Mouse (Mus musculus): ENCODE measurements around the gene Tradd. TPM values are rescaled to one million over a fixed set of nuclear protein-coding genes. Genes with fewer than 3 reads are reported as not detected.

The Tradd gene
- total and polyA plus RNA-seq, 3 experiments = 3.9 to 4.9 (median 4.6) TPM

GRCm38 (mm10) chr8:105266775-105267174 lies 2.4 kb upstream of the Tradd start:
- Histone ChIP-seq H3K27ac (no peak overlapping the region), H3K4me1 (ENCODE audit: control insufficient read depth, insufficient read depth, low read length) (peaks cover 3% of the 10 kb centered on the region), H3K36me3 (ENCODE audit: control insufficient read depth, insufficient read depth, low read length) (no peaks in the 10 kb centered on the region), H3K9ac (ENCODE audit: low read depth, low read length) (no peak overlapping the region), H3K27me3 (ENCODE audit: control insufficient read depth, insufficient read depth, low read length) (no peaks in the 10 kb centered on the region), H3K79me2 (replicated peaks; ENCODE audit: control insufficient read depth, insufficient read depth, low read length) (no peaks in the 10 kb centered on the region), H3K4me3 (no peak overlapping the region)
- no peak for TF ChIP-seq CTCF (IDR thresholded peaks at IDR 0.05)
- no peak for TF ChIP-seq EP300 (IDR thresholded peaks at IDR 0.05; ENCODE audit: insufficient read depth, low read depth, low read length)
- TF ChIP-seq POLR2A (IDR thresholded peaks at IDR 0.05; ENCODE audit: insufficient read depth, low read depth, low read length) = no peak
- DNase-seq = peak; percentile 16 to 34
- intact Hi-C loops (cut with DNase I) = loop anchor here (10.0 kb wide), 1 partner anchor 612 kb away; no protein-coding TSS in a partner anchor
- 78% methylated on average over 13 of the region's 13 CpGs for WGBS

GRCm38 (mm10) chr8:105265128-105265527 lies 719 bp upstream of the Tradd start:
- H3K9ac ChIP-seq (ENCODE audit: low read depth, low read length) = 0 out of 2 replicates have a peak overlapping the region, but pooled peaks have one; percentile 4
- intact Hi-C loops (cut with DNase I) = loop anchor here (10.0 kb wide), 1 partner anchor 610 kb away; no protein-coding TSS in a partner anchor
- H3K27me3 ChIP-seq (ENCODE audit: control insufficient read depth, insufficient read depth, low read length) = no peaks in the 10 kb centered on the region
- TF ChIP-seq POLR2A (IDR thresholded peaks at IDR 0.05; ENCODE audit: insufficient read depth, low read depth, low read length) (no peak; the same call in 1 of the 2 replicates), CTCF (IDR thresholded peaks at IDR 0.05) (no peak)
- no peaks in the 10 kb centered on the region for H3K36me3 ChIP-seq (ENCODE audit: control insufficient read depth, insufficient read depth, low read length)
- H3K79me2 ChIP-seq (replicated peaks; ENCODE audit: control insufficient read depth, insufficient read depth, low read length) = no peaks in the 10 kb centered on the region
- peaks cover 3% of the 10 kb centered on the region for H3K4me1 ChIP-seq (ENCODE audit: control insufficient read depth, insufficient read depth, low read length)
- 12% methylated on average over 10 of the region's 10 CpGs for WGBS
- peak; percentile 43 to 49 for DNase-seq
- H3K27ac ChIP-seq = peak overlapping the region; percentile 47; the same call in 1 of the 2 replicates
- peak overlapping the region; percentile 51 for H3K4me3 ChIP-seq

GRCm38 (mm10) chr8:105263244-105263912 lies 1.0 kb downstream of the Tradd start:
- no peaks in the 10 kb centered on the region for H3K27me3 ChIP-seq (ENCODE audit: control insufficient read depth, insufficient read depth, low read length)
- peaks cover 4% of the 10 kb centered on the region; the same call in 1 of the 2 replicates for H3K4me1 ChIP-seq (ENCODE audit: control insufficient read depth, insufficient read depth, low read length)
- no peak overlapping the region for H3K27ac ChIP-seq
- no peak overlapping the region for H3K4me3 ChIP-seq
- no peaks in the 10 kb centered on the region for H3K79me2 ChIP-seq (replicated peaks; ENCODE audit: control insufficient read depth, insufficient read depth, low read length)
- intact Hi-C loops (cut with DNase I) = loop anchor here (10.0 kb wide), 1 partner anchor 609 kb away; no protein-coding TSS in a partner anchor
- TF ChIP-seq EP300 (IDR thresholded peaks at IDR 0.05; ENCODE audit: insufficient read depth, low read depth, low read length) (no peak), POLR2A (IDR thresholded peaks at IDR 0.05; ENCODE audit: insufficient read depth, low read depth, low read length) (no peak), CTCF (IDR thresholded peaks at IDR 0.05) (no peak)
- H3K36me3 ChIP-seq (ENCODE audit: control insufficient read depth, insufficient read depth, low read length) = no peaks in the 10 kb centered on the region
- 45% methylated on average over 16 of the region's 16 CpGs for WGBS
- no peak overlapping the region for H3K9ac ChIP-seq (ENCODE audit: low read depth, low read length)
- no peak for DNase-seq

GRCm38 (mm10) chr8:105261326-105261980 lies 3.0 kb downstream of the Tradd start:
- WGBS = 87% methylated on average over 12 of the region's 12 CpGs
- Histone ChIP-seq H3K79me2 (replicated peaks; ENCODE audit: control insufficient read depth, insufficient read depth, low read length) (no peaks in the 10 kb centered on the region), H3K4me3 (no peak overlapping the region), H3K4me1 (ENCODE audit: control insufficient read depth, insufficient read depth, low read length) (peaks cover 4% of the 10 kb centered on the region; the same call in 1 of the 2 replicates), H3K36me3 (ENCODE audit: control insufficient read depth, insufficient read depth, low read length) (no peaks in the 10 kb centered on the region), H3K9ac (ENCODE audit: low read depth, low read length) (no peak overlapping the region), H3K27ac (no peak overlapping the region), H3K27me3 (ENCODE audit: control insufficient read depth, insufficient read depth, low read length) (no peaks in the 10 kb centered on the region)
- DNase-seq = no peak
- no peak for TF ChIP-seq POLR2A (IDR thresholded peaks at IDR 0.05; ENCODE audit: insufficient read depth, low read depth, low read length)
- TF ChIP-seq EP300 (IDR thresholded peaks at IDR 0.05; ENCODE audit: insufficient read depth, low read depth, low read length) = no peak
- TF ChIP-seq CTCF (IDR thresholded peaks at IDR 0.05) = no peak
- intact Hi-C loops (cut with DNase I) = loop anchor here (10.0 kb wide), 1 partner anchor 607 kb away; no protein-coding TSS in a partner anchor

GRCm38 (mm10) chr8:105260371-105261099 lies 3.9 kb downstream of the Tradd start:
- DNase-seq = no peak
- H3K4me1 ChIP-seq (ENCODE audit: control insufficient read depth, insufficient read depth, low read length) = peaks cover 4% of the 10 kb centered on the region; the same call in 1 of the 2 replicates
- H3K9ac ChIP-seq (ENCODE audit: low read depth, low read length) = no peak overlapping the region
- 88% methylated on average over 7 of the region's 7 CpGs for WGBS
- no peak overlapping the region for H3K4me3 ChIP-seq
- intact Hi-C loops (cut with DNase I) = loop anchor here (10.0 kb wide), 1 partner anchor 606 kb away; no protein-coding TSS in a partner anchor
- no peak for TF ChIP-seq POLR2A (IDR thresholded peaks at IDR 0.05; ENCODE audit: insufficient read depth, low read depth, low read length)
- TF ChIP-seq EP300 (IDR thresholded peaks at IDR 0.05; ENCODE audit: insufficient read depth, low read depth, low read length) = no peak
- TF ChIP-seq CTCF (IDR thresholded peaks at IDR 0.05) = no peak
- no peak overlapping the region for H3K27ac ChIP-seq
- H3K27me3 ChIP-seq (ENCODE audit: control insufficient read depth, insufficient read depth, low read length) = no peaks in the 10 kb centered on the region
- H3K36me3 ChIP-seq (ENCODE audit: control insufficient read depth, insufficient read depth, low read length) = no peaks in the 10 kb centered on the region
- no peaks in the 10 kb centered on the region for H3K79me2 ChIP-seq (replicated peaks; ENCODE audit: control insufficient read depth, insufficient read depth, low read length)

Data from heart, adult 2 months (tissue).